Mouse (Mus musculus) midbrain, embryonic 11.5 days (tissue): Measurements from ENCODE around the gene Cenpn. TPM values are rescaled to one million over a fixed set of nuclear protein-coding genes. Genes with fewer than 3 reads are reported as not detected.

ENCODE experiments used
- ATAC-seq: fragments of 200-750 bp; cut with Nextera tagmentation; 2 replicates; pipeline ENCODE4 v1.8.0; 2017; ENCODE audit warnings: moderate TSS enrichment, moderate library complexity; ENCODE audit not compliant: low FRiP score
- DNase-seq: peaks from one replicate; pipeline ENCODE4 v3.0.0; 2015; ENCODE audit warnings: low spot score; ENCODE audit errors: missing footprints
- H3K27ac ChIP-seq: fragments of 300-500 bp; sonication (generic); 2 replicates; pipeline ENCODE4 v1.5.1; 2014; ENCODE audit warnings: low read depth, low read length
- H3K27me3 ChIP-seq: fragments of 300-500 bp; sonication (generic); 2 replicates; pipeline ENCODE4 v1.6.1; 2014; ENCODE audit warnings: mild to moderate bottlenecking, low read length, moderate library complexity, mixed read lengths; ENCODE audit not compliant: control insufficient read depth, insufficient read depth
- H3K36me3 ChIP-seq: fragments of 300-500 bp; sonication (generic); 2 replicates; pipeline ENCODE4 v1.6.1; 2014; ENCODE audit warnings: mild to moderate bottlenecking, low read length, moderate library complexity, mixed read lengths; ENCODE audit not compliant: control insufficient read depth, insufficient read depth
- H3K4me1 ChIP-seq: fragments of 300-500 bp; sonication (generic); 2 replicates; pipeline ENCODE4 v1.6.1; 2014; ENCODE audit warnings: low read length; ENCODE audit not compliant: control insufficient read depth, insufficient read depth
- H3K4me2 ChIP-seq: fragments of 300-500 bp; sonication (generic); 2 replicates; pipeline ENCODE4 v1.6.1; 2014; ENCODE audit warnings: mild to moderate bottlenecking, moderate library complexity
- H3K4me3 ChIP-seq: fragments of 300-500 bp; sonication (generic); 2 replicates; pipeline ENCODE4 v1.5.1; 2014; ENCODE audit warnings: low read depth, low read length
- H3K9ac ChIP-seq: fragments of 300-500 bp; sonication (generic); 2 replicates; pipeline ENCODE4 v1.6.1; 2014; ENCODE audit warnings: low read length
- H3K9me3 ChIP-seq: fragments of 300-500 bp; sonication (generic); 2 replicates; pipeline ENCODE4 v1.6.1; 2016; ENCODE audit warnings: low read length; ENCODE audit not compliant: control insufficient read depth
- WGBS: fragments of 180-500 bp; shearing (Covaris S2); extraction: QIAGEN DNeasy Blood & Tissue Kit; methylation state at CpG from one replicate; pipeline ENCODE4 v1.1.7; 2014; 5-methylcytosine and 5-hydroxymethylcytosine counted together
- polyA plus RNA-seq: library from polyadenylated mRNA; unstranded; fragments of >200 nt; fragmentation: Nextera tagmentation; extraction: Ambion mirVana; gene quantifications from 2 replicates; pipeline ENCODE4 v1.2.1, GENCODE M21; 2014

Cenpn gene
- polyA plus RNA-seq, 1 experiment from 2014 or later, result 54.0 TPM

GRCm38 (mm10) chr8:116927880-116928279, 6.3 kb downstream of the Cenpn start:
- WGBS, result 81% methylated on average over 9 of the region's 9 CpGs
- H3K4me3 ChIP-seq, result no peak overlapping the region
- no peaks in the 10 kb centered on the region for H3K9me3 ChIP-seq
- no peak overlapping the region for H3K9ac ChIP-seq
- DNase-seq (no peak), ATAC-seq (no peak)
- H3K27me3 ChIP-seq, result no peaks in the 10 kb centered on the region
- no peak overlapping the region for H3K4me2 ChIP-seq
- peaks cover 8% of the 10 kb centered on the region for H3K36me3 ChIP-seq
- no peak overlapping the region for H3K27ac ChIP-seq
- H3K4me1 ChIP-seq, result no peaks in the 10 kb centered on the region

- WGBS, result 88% methylated on average over 5 of the region's 5 CpGs
- DNase-seq, result no peak
- Histone ChIP-seq H3K4me3 (no peak overlapping the region), H3K27me3 (no peaks in the 10 kb centered on the region), H3K36me3 (peaks cover 12% of the 10 kb centered on the region), H3K4me1 (no peaks in the 10 kb centered on the region), H3K4me2 (no peak overlapping the region), H3K9ac (no peak overlapping the region), H3K9me3 (no peaks in the 10 kb centered on the region), H3K27ac (no peak overlapping the region)
- no peak for ATAC-seq
Observed at GRCm38 (mm10) chr8:116928588-116928987, 7.1 kb downstream of the Cenpn start.

- no peak overlapping the region for H3K4me3 ChIP-seq
- H3K4me1 ChIP-seq, result no peaks in the 10 kb centered on the region
- no peak overlapping the region for H3K4me2 ChIP-seq
- 94% methylated on average over 4 of the region's 4 CpGs for WGBS
- peaks cover 24% of the 10 kb centered on the region for H3K36me3 ChIP-seq
- no peak overlapping the region for H3K27ac ChIP-seq
- H3K9ac ChIP-seq, result no peak overlapping the region
- no peak for ATAC-seq
- DNase-seq, result no peak
- no peaks in the 10 kb centered on the region for H3K27me3 ChIP-seq
- no peaks in the 10 kb centered on the region for H3K9me3 ChIP-seq
Observed at GRCm38 (mm10) chr8:116934976-116935375, 13.4 kb downstream of the Cenpn start.

GRCm38 (mm10) chr8:116935506-116935905, 14.0 kb downstream of the Cenpn start:
- H3K4me2 ChIP-seq, result no peak overlapping the region
- no peaks in the 10 kb centered on the region for H3K27me3 ChIP-seq
- DNase-seq (peak; percentile 60), ATAC-seq (no peak)
- H3K9ac ChIP-seq, result no peak overlapping the region
- peaks cover 24% of the 10 kb centered on the region for H3K36me3 ChIP-seq
- no peak overlapping the region for H3K27ac ChIP-seq
- no peak overlapping the region for H3K4me3 ChIP-seq
- no peaks in the 10 kb centered on the region for H3K4me1 ChIP-seq
- H3K9me3 ChIP-seq, result no peaks in the 10 kb centered on the region
- 45% methylated on average over 6 of the region's 6 CpGs for WGBS

- no peak overlapping the region for H3K4me3 ChIP-seq
- DNase-seq (no peak), ATAC-seq (no peak)
- H3K27ac ChIP-seq, result no peak overlapping the region
- no peaks in the 10 kb centered on the region for H3K9me3 ChIP-seq
- H3K36me3 ChIP-seq, result peaks cover under 1% of the 10 kb centered on the region; the same call in 1 of the 2 replicates
- peaks cover 9% of the 10 kb centered on the region; the same call in 1 of the 2 replicates for H3K4me1 ChIP-seq
- H3K4me2 ChIP-seq, result no peak overlapping the region
- no peak overlapping the region for H3K9ac ChIP-seq
- H3K27me3 ChIP-seq, result no peaks in the 10 kb centered on the region
- WGBS, result 80% methylated on average over 12 of the region's 12 CpGs
Observed at GRCm38 (mm10) chr8:116942284-116943058, 20.9 kb downstream of the Cenpn start.

- peaks cover 9% of the 10 kb centered on the region; the same call in 1 of the 2 replicates for H3K4me1 ChIP-seq
- H3K4me2 ChIP-seq, result peak within 1 kb of the TSS; percentile 98
- no peak within 1 kb of the TSS for H3K27ac ChIP-seq
- peak; percentile 91 for ATAC-seq
- DNase-seq, result peak; percentile 99
- H3K4me3 ChIP-seq, result peak within 1 kb of the TSS; percentile 98
- WGBS, result under 1% methylated on average over 46 of the region's 46 CpGs
- H3K27me3 ChIP-seq, result no peaks in the 10 kb centered on the region
- H3K9me3 ChIP-seq, result no peaks in the 10 kb centered on the region
- no peaks in the 10 kb centered on the region for H3K36me3 ChIP-seq
- H3K9ac ChIP-seq, result peak within 1 kb of the TSS; percentile 88
Observed at GRCm38 (mm10) chr8:116943161-116943554, 21.6 kb downstream of the Cenpn start, which contains the start of gene Atmin. Atmin (plus strand) TSS chr8:116943393.

GRCm38 (mm10) chr8:116943555-116944384, 22.2 kb downstream of the Cenpn start:
- ATAC-seq, result peak; percentile 77
- H3K36me3 ChIP-seq, result no peaks in the 10 kb centered on the region
- WGBS, result under 1% methylated on average over 62 of the region's 62 CpGs
- H3K9ac ChIP-seq, result peak overlapping the region; percentile 88
- H3K9me3 ChIP-seq, result no peaks in the 10 kb centered on the region
- peaks cover 9% of the 10 kb centered on the region; the same call in 1 of the 2 replicates for H3K4me1 ChIP-seq
- peak; percentile 93 for DNase-seq
- no peaks in the 10 kb centered on the region for H3K27me3 ChIP-seq
- H3K4me3 ChIP-seq, result peak overlapping the region; percentile 98
- H3K4me2 ChIP-seq, result peak overlapping the region; percentile 98
- no peak overlapping the region for H3K27ac ChIP-seq

- DNase-seq (no peak), ATAC-seq (no peak)
- H3K4me1 ChIP-seq, result peaks cover 9% of the 10 kb centered on the region; the same call in 1 of the 2 replicates
- no peaks in the 10 kb centered on the region for H3K36me3 ChIP-seq
- 15% methylated on average over 4 of the region's 4 CpGs for WGBS
- peak overlapping the region; percentile 98 for H3K4me2 ChIP-seq
- H3K9me3 ChIP-seq, result no peaks in the 10 kb centered on the region
- H3K4me3 ChIP-seq, result peak overlapping the region; percentile 98
- H3K27me3 ChIP-seq, result no peaks in the 10 kb centered on the region
- no peak overlapping the region for H3K27ac ChIP-seq
- peak overlapping the region; percentile 88; the same call in 1 of the 2 replicates for H3K9ac ChIP-seq
Observed at GRCm38 (mm10) chr8:116944385-116944696, 22.8 kb downstream of the Cenpn start.
